Mouse (Mus musculus) lung, embryonic 14.5 days (tissue): Measurements from ENCODE around the gene Mrpl43. TPM values are rescaled to one million over a fixed set of nuclear protein-coding genes. Genes with fewer than 3 reads are reported as not detected.

ENCODE experiments used
- ATAC-seq: fragments of 200-750 bp; cut with Nextera tagmentation; 2 replicates; pipeline ENCODE4 v1.8.0; 2017; ENCODE audit warnings: mild to moderate bottlenecking, moderate TSS enrichment, moderate library complexity; ENCODE audit not compliant: insufficient read depth
- DNase-seq: peaks from one replicate; pipeline ENCODE4 v3.0.0-alpha.2; 2015
- H3K27ac ChIP-seq: fragments of 300-500 bp; sonication (generic); 2 replicates; pipeline ENCODE4 v1.5.1; 2014; ENCODE audit warnings: low read depth, mild to moderate bottlenecking, moderate library complexity
- H3K27me3 ChIP-seq: fragments of 300-500 bp; sonication (generic); 2 replicates; pipeline ENCODE4 v1.6.1; 2014; ENCODE audit warnings: low read length, control low read depth; ENCODE audit not compliant: insufficient read depth
- H3K36me3 ChIP-seq: fragments of 300-500 bp; sonication (generic); 2 replicates; pipeline ENCODE4 v1.6.1; 2014; ENCODE audit warnings: control low read depth; ENCODE audit not compliant: insufficient read depth
- H3K4me1 ChIP-seq: fragments of 300-500 bp; sonication (generic); 2 replicates; pipeline ENCODE4 v1.6.1; 2014; ENCODE audit warnings: antibody characterized with exemption, control low read depth; ENCODE audit not compliant: insufficient read depth
- H3K4me2 ChIP-seq: fragments of 300-500 bp; sonication (generic); 2 replicates; pipeline ENCODE4 v1.6.1; 2014; ENCODE audit warnings: mild to moderate bottlenecking
- H3K4me3 ChIP-seq: fragments of 300-500 bp; sonication (generic); 2 replicates; pipeline ENCODE4 v1.5.1; 2014; ENCODE audit warnings: low read depth, low read length
- H3K9ac ChIP-seq: fragments of 300-500 bp; sonication (generic); 2 replicates; pipeline ENCODE4 v1.6.1; 2014
- H3K9me3 ChIP-seq: fragments of 300-500 bp; sonication (generic); 2 replicates; pipeline ENCODE4 v1.6.1; 2016; ENCODE audit warnings: low read depth, low read length, control low read depth
- CTCF ChIP-seq: IDR thresholded peaks from 2 replicates; pipeline ENCODE4 v1.5.1; 2016; ENCODE audit warnings: antibody characterized with exemption, low read depth
- WGBS: fragments of 180-500 bp; shearing (Covaris S2); extraction: QIAGEN DNeasy Blood & Tissue Kit; methylation state at CpG from one replicate; pipeline ENCODE4 v1.1.7; 2014; 5-methylcytosine and 5-hydroxymethylcytosine counted together
- polyA plus RNA-seq: library from polyadenylated mRNA; unstranded; fragments of >200 nt; fragmentation: Nextera tagmentation; extraction: Ambion mirVana; gene quantifications from 2 replicates; pipeline ENCODE4 v1.2.1, GENCODE M21; 2014

Gene Mrpl43
- polyA plus RNA-seq, 1 experiment from 2014 or later = 61.3 TPM

- no peaks in the 10 kb centered on the region for H3K27me3 ChIP-seq
- H3K4me3 ChIP-seq = no peak overlapping the region
- H3K27ac ChIP-seq = no peak overlapping the region
- DNase-seq (no peak), ATAC-seq (no peak)
- H3K9ac ChIP-seq = no peak overlapping the region
- no peak overlapping the region for H3K4me2 ChIP-seq
- no peak for TF ChIP-seq CTCF
- no peaks in the 10 kb centered on the region for H3K9me3 ChIP-seq
- 72% methylated on average over 6 of the region's 6 CpGs for WGBS
- H3K36me3 ChIP-seq = peaks cover 7% of the 10 kb centered on the region
- peaks cover 7% of the 10 kb centered on the region for H3K4me1 ChIP-seq
Measured at GRCm38 (mm10) chr19:44987004-44987403, 19.2 kb downstream of the Mrpl43 start.

DNA sequence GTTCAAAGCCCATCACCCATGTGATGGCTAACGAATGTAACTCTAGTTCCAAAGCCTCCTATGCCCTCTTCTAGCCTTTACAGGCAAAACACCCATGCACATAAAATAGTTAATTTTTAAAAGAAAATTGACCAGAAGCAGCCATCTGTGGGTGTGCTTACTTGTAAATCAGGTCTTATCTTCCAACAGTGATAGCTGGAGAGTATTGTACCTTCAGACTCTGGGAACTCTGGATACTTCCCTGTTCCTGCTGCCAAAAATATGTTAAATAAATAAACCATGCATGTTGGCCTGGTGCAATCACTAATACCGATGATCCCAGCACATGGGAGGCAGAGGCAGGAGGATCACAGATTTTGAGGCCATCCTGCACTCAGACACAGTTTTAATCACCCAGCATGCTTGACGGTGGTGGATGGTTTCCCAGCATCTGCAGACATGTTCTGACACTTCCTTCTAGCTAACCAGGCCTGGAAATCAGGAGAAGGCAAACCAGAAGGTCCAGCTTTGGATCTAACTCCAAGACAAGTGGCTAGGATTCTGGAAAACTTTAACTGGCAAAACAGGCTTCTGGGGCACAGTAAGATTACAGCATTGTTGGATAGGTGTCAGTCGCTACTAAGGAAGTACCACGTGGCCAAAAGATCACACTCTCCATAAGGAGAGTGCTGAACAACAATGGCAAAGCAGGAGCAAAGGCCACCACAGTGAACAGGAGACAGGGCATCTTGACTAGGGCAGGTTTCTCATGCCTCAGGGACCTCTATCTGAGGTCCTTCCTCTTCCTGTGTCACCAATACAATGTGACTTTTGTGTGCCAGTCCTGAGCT is 20.9 kb downstream of the Mrpl43 start:
- 40% methylated on average over 5 of the region's 5 CpGs for WGBS
- Histone ChIP-seq H3K9ac (no peak overlapping the region), H3K4me3 (no peak overlapping the region), H3K36me3 (peaks cover 21% of the 10 kb centered on the region), H3K4me1 (peaks cover 7% of the 10 kb centered on the region), H3K27ac (no peak overlapping the region), H3K4me2 (no peak overlapping the region), H3K9me3 (no peaks in the 10 kb centered on the region), H3K27me3 (no peaks in the 10 kb centered on the region)
- ATAC-seq (no peak), DNase-seq (no peak)
- TF ChIP-seq CTCF = no peak

DNA sequence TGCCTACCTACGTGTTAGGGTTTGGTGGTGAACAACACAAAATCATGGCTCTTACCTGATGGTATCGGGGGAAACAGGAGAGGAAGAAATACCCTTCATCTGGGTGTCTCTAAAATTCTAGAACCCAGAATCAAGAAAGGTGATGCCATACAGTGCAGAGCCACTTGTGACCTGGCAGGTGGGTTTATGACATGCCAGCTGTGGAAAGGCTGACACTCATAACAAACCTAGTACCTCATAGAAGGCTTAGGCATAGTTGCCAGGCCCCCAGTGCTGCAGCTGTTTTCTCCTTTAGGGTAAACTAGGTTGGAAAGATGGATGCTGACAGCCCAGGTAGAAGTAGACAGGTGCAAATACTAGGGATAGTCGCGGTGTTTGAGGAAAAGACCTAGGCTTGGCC is 21.8 kb downstream of the Mrpl43 start:
- no peak overlapping the region for H3K4me2 ChIP-seq
- H3K27ac ChIP-seq = no peak overlapping the region
- H3K27me3 ChIP-seq = no peaks in the 10 kb centered on the region
- 90% methylated on average over 4 of the region's 4 CpGs for WGBS
- H3K9me3 ChIP-seq = no peaks in the 10 kb centered on the region
- H3K4me1 ChIP-seq = 0 out of 2 replicates have a peak, but pooled peaks cover 2% of the 10 kb centered on the region
- H3K4me3 ChIP-seq = no peak overlapping the region
- no peak for ATAC-seq
- H3K36me3 ChIP-seq = peaks cover 30% of the 10 kb centered on the region
- no peak for DNase-seq
- no peak overlapping the region for H3K9ac ChIP-seq
- TF ChIP-seq CTCF = no peak

DNA sequence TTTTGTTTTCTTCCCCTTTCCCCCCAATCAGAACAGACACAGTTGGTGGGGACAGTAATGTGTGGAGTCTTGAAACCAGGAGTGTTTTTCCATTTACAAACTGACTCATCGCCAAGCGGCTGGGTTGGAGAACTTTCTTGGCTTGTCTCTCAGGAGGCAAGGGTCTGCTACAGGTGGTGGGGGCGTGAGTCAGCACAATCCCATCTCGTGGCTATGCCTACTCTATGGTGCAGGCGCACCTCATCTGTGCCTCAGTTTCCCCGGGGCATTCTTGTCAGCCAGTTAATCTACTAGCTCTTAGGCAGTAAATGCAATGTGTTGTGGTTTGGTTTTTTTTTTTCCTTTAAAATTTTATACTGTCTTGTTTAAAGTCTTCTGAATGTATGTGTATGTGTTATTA is 22.9 kb downstream of the Mrpl43 start:
- ATAC-seq = no peak
- Histone ChIP-seq H3K4me3 (no peak overlapping the region), H3K27me3 (no peaks in the 10 kb centered on the region), H3K4me2 (no peak overlapping the region), H3K36me3 (peaks cover 40% of the 10 kb centered on the region), H3K9me3 (no peaks in the 10 kb centered on the region), H3K4me1 (no peaks in the 10 kb centered on the region), H3K27ac (no peak overlapping the region), H3K9ac (no peak overlapping the region)
- no peak for DNase-seq
- 90% methylated on average over 6 of the region's 6 CpGs for WGBS
- no peak for TF ChIP-seq CTCF

DNA sequence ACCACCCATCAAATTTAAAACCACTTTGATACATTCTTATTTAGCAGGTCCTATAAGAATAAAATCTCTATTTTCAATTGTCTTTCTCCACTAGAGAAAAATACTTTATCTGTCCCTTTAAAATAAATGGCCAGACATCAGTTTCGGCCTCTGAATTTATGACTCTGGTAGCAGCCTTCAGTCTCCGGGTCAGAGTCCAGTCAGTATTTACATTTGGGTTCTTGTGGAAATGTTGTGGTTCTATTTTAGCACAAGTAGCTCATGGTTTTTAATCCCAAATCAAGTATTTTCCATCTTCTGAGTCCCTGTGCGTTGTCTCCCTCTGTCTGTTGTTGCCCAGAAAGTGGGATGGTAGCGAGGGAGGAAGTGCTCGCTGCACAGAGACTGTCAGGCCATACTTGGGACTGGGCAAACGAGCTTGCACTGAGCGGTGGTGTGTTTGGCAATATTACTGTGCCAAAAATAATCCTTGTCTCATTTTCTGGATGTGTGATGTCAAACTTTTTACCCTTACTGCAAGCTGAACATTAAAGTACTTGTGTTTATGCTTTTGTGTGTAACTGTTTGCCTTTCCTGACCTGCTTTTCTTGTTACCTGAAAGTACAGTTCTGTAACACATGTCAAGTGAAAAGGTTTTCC is 23.6 kb downstream of the Mrpl43 start:
- Histone ChIP-seq H3K27me3 (no peaks in the 10 kb centered on the region), H3K36me3 (peaks cover 48% of the 10 kb centered on the region), H3K4me2 (no peak overlapping the region), H3K27ac (no peak overlapping the region), H3K9ac (no peak overlapping the region), H3K4me1 (no peaks in the 10 kb centered on the region), H3K4me3 (no peak overlapping the region), H3K9me3 (no peaks in the 10 kb centered on the region)
- TF ChIP-seq CTCF = no peak
- ATAC-seq (no peak), DNase-seq (no peak)
- 72% methylated on average over 7 of the region's 7 CpGs for WGBS

DNA sequence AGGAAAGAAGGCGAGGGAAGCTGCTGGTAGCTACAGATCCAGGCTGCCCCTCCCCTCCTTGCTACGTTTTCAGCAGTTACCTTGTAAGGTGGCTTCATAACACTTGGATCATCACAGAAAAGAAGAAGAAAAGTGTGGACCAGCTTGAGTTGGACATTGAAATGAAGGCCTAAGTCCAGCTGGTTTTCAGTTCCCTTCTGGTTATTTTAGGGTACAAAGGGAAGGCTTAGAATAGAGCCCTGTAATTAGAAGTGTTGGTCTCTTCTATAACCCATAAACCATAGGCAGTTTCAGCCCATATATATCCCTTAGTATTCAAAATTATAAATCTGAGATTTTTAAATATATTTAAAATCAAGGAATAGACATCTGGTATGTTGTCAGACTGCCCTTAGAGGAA is 25.5 kb downstream of the Mrpl43 start:
- peaks cover 66% of the 10 kb centered on the region for H3K36me3 ChIP-seq
- no peak for TF ChIP-seq CTCF
- ATAC-seq = no peak
- DNase-seq = no peak
- H3K27me3 ChIP-seq = no peaks in the 10 kb centered on the region
- WGBS = 88% methylated on average over 2 of the region's 2 CpGs
- H3K9ac ChIP-seq = no peak overlapping the region
- H3K4me3 ChIP-seq = no peak overlapping the region
- H3K9me3 ChIP-seq = no peaks in the 10 kb centered on the region
- H3K4me2 ChIP-seq = no peak overlapping the region
- no peaks in the 10 kb centered on the region for H3K4me1 ChIP-seq
- no peak overlapping the region for H3K27ac ChIP-seq

- ATAC-seq (no peak), DNase-seq (no peak)
- no peak for TF ChIP-seq CTCF
- Histone ChIP-seq H3K27me3 (no peaks in the 10 kb centered on the region), H3K9me3 (no peaks in the 10 kb centered on the region), H3K4me3 (no peak overlapping the region), H3K4me1 (no peaks in the 10 kb centered on the region), H3K4me2 (no peak overlapping the region), H3K36me3 (peaks cover 96% of the 10 kb centered on the region), H3K9ac (no peak overlapping the region), H3K27ac (no peak overlapping the region)
- 93% methylated on average over 6 of the region's 6 CpGs for WGBS
Measured at GRCm38 (mm10) chr19:44977148-44977547, 29.1 kb downstream of the Mrpl43 start.
